Mouse (Mus musculus) gastrocnemius, postnatal 14 days (tissue): ENCODE measurements around the gene Srd5a3. TPM values are rescaled to one million over a fixed set of nuclear protein-coding genes. Genes with fewer than 3 reads are reported as not detected.
"Not testable (repeated sequence)": the region's sequence is repeated elsewhere in the genome, so short reads cannot be mapped to it uniquely, and the experiment has no call there.

Experiments
- DNase-seq: peaks from one replicate; pipeline ENCODE4 v3.0.0; 2021; ENCODE audit warnings: mixed read lengths
- intact Hi-C: fragments of 180-260 bp; cut with DNase I; formaldehyde crosslinking; loops from one replicate; pipeline ENCODE4 v1.15.1; 2025; ENCODE audit warnings: low total_unique reads
- long read RNA-seq, 2 experiments: library from polyadenylated mRNA; stranded (forward); transcript quantifications; one replicate each; pipeline ENCODE4 v2.0.0; 2021
- total RNA-seq, 2 experiments: library from RNA; stranded (reverse); gene quantifications; 2 replicates each; pipeline ENCODE4 v1.2.3; 2021

The Srd5a3 gene
- 1 to 10 TPM; 5.3 to 7.7 TPM for total RNA-seq
- long read RNA-seq, experiment 1, result 0 reads
- long read RNA-seq, experiment 2, partial matches to known transcripts, result 0 of 2 reads
- long read RNA-seq, experiment 2, other reads (novel, unspliced or antisense), result 0 of 2 reads

- intact Hi-C loops, result loop anchor here (10.0 kb wide), 1 partner anchor 275 kb away; no protein-coding TSS in a partner anchor
- DNase-seq, result peak; percentile 98
Observed at GRCm38 (mm10) chr5:76139808-76140729, at the start of gene Srd5a3. Gene Srd5a3, plus strand, starts transcription at chr5:76140271.

GRCm38 (mm10) chr5:76103809-76104208 is 36.3 kb upstream of the Srd5a3 start:
- DNase-seq, intact Hi-C loops: not testable (repeated sequence)

- intact Hi-C loops, result no loop called here
Observed at GRCm38 (mm10) chr5:76107306-76107705, 32.8 kb upstream of the Srd5a3 start.

GRCm38 (mm10) chr5:76108496-76108895 is 31.6 kb upstream of the Srd5a3 start:
- intact Hi-C loops, result no loop called here
- no peak for DNase-seq

More at GRCm38 (mm10) chr5:76107306-76107705, 32.8 kb upstream of the Srd5a3 start:
- no peak for DNase-seq

GRCm38 (mm10) chr5:76111173-76111572 is 28.9 kb upstream of the Srd5a3 start:
- no peak for DNase-seq
- intact Hi-C loops, result loop anchor here (10.0 kb wide), 1 partner anchor 86 kb away; no protein-coding TSS in a partner anchor

GRCm38 (mm10) chr5:76112016-76112415 is 28.1 kb upstream of the Srd5a3 start:
- intact Hi-C loops, result loop anchor here (10.0 kb wide), 1 partner anchor 87 kb away; no protein-coding TSS in a partner anchor
- no peak for DNase-seq

GRCm38 (mm10) chr5:76115436-76116041 is 24.5 kb upstream of the Srd5a3 start:
- intact Hi-C loops, result loop anchor here (10.0 kb wide), 1 partner anchor 91 kb away; no protein-coding TSS in a partner anchor
- no peak for DNase-seq

GRCm38 (mm10) chr5:76118441-76118840 is 21.6 kb upstream of the Srd5a3 start:
- intact Hi-C loops, result loop anchor here (10.0 kb wide), 1 partner anchor 94 kb away; no protein-coding TSS in a partner anchor
- peak; percentile 64 for DNase-seq

GRCm38 (mm10) chr5:76120634-76121033 is 19.4 kb upstream of the Srd5a3 start:
- intact Hi-C loops, result loop anchor here (5.0 kb wide), 1 partner anchor 258 kb away; no protein-coding TSS in a partner anchor
- DNase-seq, result no peak

- DNase-seq, result peak; percentile 22
- intact Hi-C loops, result no loop called here
Observed at GRCm38 (mm10) chr5:76127584-76128316, 12.3 kb upstream of the Srd5a3 start.

GRCm38 (mm10) chr5:76130292-76130691 is 9.8 kb upstream of the Srd5a3 start:
- intact Hi-C loops, result no loop called here
- no peak for DNase-seq

GRCm38 (mm10) chr5:76131990-76132389 is 8.1 kb upstream of the Srd5a3 start:
- intact Hi-C loops, result no loop called here
- DNase-seq, result no peak

- intact Hi-C loops, result no loop called here
- peak; percentile 37 for DNase-seq
Observed at GRCm38 (mm10) chr5:76135644-76136043, 4.4 kb upstream of the Srd5a3 start.

- intact Hi-C loops, result no loop called here
- no peak for DNase-seq
Observed at GRCm38 (mm10) chr5:76136271-76136670, 3.8 kb upstream of the Srd5a3 start.

- no peak for DNase-seq
- intact Hi-C loops, result no loop called here
Observed at GRCm38 (mm10) chr5:76137586-76137985, 2.5 kb upstream of the Srd5a3 start.

GRCm38 (mm10) chr5:76138071-76138470 is 2.0 kb upstream of the Srd5a3 start:
- no peak for DNase-seq

GRCm38 (mm10) chr5:76138512-76138911 is 1.6 kb upstream of the Srd5a3 start:
- intact Hi-C loops, result no loop called here
- no peak for DNase-seq

More at GRCm38 (mm10) chr5:76138071-76138470, 2.0 kb upstream of the Srd5a3 start:
- intact Hi-C loops, result no loop called here

- no peak for DNase-seq
- intact Hi-C loops, result no loop called here
Observed at GRCm38 (mm10) chr5:76139171-76139671, 850 bp upstream of the Srd5a3 start.

- intact Hi-C loops, result loop anchor here (10.0 kb wide), 1 partner anchor 274 kb away; no protein-coding TSS in a partner anchor
- DNase-seq, result no peak
Observed at GRCm38 (mm10) chr5:76140730-76141066, 627 bp downstream of the Srd5a3 start.
